Mouse (Mus musculus) cerebellum, postnatal 14 days (tissue): ENCODE measurements around the gene Hspa12b.
A peak's percentile ranks its signal among the peaks of the same experiment; 100 is the strongest.
"Not testable (repeated sequence)": the region's sequence is repeated elsewhere in the genome, so short reads cannot be mapped to it uniquely, and the experiment has no call there.

Experiments
- DNase-seq, 2 experiments: peaks; one replicate each; pipeline ENCODE4 v3.0.0; 2021; ENCODE audit warnings: mixed read lengths in 2 of 2

The Hspa12b gene

DNA sequence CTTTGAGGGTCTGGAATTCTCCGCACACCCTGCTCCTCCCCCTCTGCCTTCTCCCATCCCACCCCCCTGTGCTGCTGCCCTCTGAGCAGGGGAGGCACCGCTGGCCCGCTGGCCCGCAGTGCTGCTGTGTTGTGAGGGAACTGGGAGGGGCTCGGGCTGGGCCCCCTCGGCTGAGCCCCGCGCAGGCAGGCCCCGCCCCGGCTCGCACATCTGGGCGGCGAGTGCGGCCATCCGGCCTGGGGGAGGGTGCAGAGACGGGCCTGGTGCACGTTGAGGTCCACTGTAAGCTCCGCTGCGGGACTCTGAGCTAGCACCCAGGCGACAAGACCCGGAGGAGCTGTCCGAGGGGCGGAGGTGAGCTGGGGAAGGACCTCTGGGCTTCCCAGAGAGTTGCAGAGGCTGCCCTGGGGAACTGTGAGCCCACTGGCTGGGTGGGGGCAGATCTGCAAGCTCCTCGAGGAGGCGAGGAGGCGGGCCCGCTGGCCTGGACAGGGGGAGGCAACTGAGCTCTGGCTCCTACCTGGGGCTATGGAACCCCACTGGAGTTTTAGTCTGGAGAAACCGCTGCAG is at the start of gene Hspa12b:
TSS of gene Hspa12b (plus strand) at position 120 of the 570 bp plus-strand sequence.
- DNase-seq, result no peak

DNA sequence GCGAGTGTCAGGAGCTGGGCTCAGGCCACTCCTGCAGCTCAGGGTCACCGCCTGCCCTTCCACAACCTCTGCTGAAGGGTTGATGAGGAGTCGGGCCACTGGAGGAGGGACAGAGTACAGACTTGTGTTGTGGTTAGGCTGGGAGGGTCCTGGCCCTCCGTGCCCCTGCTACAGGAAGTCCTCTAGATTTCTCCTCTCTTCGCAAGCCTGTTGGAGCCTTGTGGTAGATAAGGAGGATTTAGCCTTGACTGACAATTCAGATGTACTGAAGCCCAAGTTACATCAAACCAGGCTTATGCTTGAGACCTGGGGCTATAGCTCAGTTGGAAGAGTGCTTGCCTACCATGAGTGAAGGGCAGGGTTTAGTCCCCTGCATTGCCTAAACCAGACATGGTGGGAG is 46.6 kb upstream of the Hspa12b start:
- DNase-seq, result no peak

DNA sequence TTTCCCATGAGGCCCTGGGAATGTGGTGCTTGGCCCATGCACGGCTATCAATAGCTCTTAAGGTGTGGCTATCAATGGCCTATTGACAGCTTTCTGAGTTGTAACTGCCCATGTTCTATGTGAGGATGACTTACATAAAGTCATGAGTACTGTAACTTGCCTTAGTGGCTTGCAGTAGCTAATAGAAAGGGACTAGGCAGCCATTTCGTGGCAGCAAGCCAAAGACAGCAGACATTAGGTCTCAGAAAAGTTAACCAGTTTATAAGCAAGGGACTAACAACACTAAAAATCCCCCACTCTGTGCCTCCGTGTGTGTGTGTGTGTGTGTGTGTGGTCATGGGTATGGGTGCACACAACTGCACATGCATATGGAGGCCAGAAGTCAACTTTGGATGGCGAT is 42.9 kb upstream of the Hspa12b start:
- no peak for DNase-seq

DNA sequence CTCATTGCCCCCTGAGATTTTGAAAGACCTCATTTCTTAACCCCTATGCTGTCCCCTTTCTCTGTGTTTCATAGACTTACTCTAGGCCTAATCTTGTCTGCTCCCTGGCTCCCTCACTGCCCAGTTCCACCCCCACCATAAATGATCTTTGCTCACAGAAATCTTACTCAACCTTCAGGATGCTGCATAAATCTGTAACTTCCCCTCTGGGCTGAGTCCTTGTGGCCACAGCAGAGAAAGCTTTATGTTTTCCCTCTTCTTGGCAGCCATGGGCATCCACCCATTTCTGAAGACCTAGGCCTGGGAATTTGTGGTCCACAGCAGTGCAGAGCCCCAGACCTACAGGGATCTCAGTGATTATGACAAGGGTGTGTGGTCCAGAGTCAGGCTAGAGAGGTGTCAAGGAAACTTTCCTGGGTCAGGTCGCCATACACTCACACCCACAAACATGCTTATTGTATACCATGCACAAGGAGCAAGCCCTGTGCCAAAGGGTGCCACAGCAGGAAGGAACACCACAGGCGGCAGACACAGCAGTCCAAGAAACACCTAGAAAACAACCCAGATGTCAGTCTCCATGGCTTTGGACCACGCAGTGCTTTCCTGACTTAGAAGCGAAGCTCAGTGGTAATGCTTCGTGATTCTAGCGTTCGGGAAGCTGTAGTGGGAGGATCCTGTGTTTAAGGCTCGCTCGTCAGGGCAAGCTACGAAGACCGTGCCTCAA is 40.3 kb upstream of the Hspa12b start, which contains the start of gene Siglec1:
TSS of gene Siglec1 (minus strand) at position 99 of the 724 bp plus-strand sequence.
- DNase-seq, result no peak

DNA sequence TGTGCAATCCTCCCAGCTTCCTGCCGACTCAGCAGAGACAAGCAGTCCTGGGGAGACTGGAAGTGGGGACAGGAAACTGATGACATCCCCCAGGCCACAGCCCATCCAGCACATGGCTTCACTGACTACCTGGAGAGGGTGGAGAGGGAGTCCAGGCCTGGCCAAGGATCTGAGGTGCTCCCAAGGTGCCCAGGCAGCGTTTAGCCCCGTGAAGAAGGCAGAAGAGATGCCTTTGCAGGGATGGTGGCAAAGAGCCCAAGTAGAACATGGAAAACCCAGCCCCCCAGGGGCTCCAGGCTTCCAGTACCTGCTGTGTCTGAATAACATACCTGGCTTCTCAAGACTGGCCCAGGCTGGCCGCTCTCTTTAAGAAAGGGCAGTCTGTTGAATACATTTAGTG is 38.5 kb upstream of the Hspa12b start:
- no peak for DNase-seq

DNA sequence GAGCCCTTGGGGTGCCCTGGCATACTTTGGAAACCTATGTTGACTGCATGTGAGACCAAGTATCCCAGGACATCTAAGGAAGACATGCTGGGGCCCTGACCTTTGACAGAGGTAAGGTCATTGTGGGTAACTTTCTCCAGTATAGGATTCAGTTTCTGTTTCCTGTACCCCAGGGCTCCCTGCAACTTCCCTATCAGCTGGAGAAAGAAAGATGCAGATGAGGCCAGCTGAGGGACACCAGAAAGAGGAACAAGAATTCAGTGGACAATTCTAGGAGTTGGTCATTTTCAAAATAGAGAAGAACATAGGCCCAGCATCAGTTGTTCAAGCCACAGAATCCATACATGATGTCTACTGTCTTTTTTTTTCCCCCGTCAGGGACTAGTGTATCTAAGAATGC is 37.4 kb upstream of the Hspa12b start:
- DNase-seq, result no peak

DNA sequence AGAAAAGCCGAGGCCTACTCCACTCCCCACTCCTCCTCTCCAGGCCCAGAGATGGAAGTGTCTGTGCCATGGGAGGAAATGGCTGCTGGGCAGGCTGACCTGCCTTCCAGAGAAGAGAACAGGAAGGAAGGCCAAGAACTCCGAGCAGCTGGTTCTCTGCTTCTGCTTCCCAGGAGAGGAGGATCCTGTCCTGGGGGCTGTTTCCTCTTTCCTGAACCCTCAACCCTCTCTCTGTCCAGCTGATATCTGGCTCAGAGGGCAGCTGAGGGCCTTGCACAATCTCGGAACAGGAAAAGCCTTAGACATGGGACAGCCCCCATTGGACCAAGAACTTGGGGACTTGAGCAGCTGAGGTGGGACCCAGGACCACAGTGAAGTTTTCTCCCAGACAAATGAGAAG is 36.2 kb upstream of the Hspa12b start:
- no peak for DNase-seq

DNA sequence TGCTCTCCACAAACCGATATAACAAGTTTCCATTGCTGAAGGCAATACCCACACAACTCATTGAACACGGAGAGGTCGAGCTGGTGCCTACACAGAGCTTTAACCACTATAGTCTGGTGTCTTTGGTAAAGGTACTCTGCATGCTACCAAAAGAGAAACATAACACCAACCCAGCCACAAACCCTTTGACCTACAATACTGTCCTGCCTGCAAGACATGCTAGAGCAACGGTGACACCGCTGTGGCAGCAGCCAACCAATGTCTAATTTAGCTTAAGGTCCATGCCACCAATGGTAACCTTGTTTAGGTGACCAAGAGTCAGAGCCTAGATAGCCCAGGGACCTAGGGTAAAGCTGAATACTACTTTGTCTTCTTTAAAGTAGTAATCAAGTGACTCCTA is 33.5 kb upstream of the Hspa12b start:
- no peak for DNase-seq

DNA sequence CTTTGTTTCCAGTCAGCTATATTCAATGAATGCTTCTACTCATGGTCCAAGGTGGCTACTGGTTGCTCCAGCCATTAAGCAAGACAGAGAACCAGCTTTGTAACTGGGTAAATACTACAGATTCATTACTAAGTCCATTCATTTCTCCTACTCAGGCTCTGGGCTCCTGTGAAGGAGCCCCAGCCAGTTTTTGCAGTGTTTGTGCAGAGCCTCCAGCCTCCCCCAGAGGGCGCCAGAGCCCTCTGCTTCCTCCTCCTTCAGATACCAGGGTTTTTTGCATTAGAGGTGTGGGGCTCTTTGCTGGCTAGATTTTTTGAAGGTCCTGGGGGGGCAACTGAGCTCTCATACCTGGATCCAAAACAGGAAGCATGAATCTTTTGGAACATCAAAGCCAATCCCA is 32.3 kb upstream of the Hspa12b start:
- peak; percentile 84 to 86 for DNase-seq

DNA sequence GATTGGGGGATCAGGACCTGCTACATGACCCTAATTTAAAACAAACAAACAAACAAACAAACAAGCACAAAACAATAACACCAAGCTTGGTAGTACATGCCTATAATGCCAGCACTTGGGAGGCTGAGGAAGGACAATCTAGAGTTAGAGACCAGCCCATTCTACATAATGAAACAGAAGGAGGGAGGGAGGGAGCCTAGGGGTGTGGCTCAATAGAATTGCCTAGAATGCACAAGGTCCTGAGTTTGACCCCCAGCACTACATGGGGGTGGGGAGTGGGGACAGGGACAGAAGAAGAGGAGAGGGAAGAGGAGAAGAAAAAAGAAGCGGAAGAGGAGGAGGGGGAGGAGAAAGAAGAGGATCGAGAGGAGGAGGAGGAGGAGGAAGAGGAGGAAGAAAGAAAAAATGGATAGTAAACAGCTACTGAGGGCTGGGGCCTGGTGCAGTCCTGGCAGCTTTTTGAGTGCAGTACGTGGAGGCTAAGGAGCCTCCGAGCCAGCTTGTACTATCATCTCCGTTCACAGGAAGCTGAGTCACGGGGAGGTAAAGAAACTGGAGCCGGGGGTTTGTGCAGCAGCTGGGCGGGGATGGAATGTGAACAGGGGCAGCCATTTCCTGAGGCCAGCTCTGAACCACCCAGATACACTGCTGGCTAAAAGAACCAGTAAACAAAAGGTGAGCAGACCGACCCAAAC is 30.8 kb upstream of the Hspa12b start:
- no peak for DNase-seq

DNA sequence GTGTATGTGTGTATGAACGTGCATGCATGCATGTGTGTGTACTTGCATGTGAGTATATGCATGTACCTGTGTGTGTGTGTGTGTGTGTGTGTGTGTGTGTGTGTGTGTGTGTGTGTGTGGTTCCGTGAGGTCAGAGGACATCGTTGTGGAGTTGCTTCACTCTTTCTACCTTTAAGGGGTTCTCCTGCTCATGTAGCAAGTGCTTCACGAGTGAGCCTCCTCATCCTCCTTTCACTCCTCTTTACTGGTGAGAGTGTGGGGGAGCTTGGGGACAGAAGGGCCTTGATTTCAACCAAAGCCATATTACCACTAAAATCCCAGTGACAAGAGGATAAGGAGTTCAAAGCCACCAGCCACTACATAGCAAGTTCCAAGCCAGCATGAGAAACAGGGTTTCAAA is 30.0 kb upstream of the Hspa12b start:
- no peak for DNase-seq

DNA sequence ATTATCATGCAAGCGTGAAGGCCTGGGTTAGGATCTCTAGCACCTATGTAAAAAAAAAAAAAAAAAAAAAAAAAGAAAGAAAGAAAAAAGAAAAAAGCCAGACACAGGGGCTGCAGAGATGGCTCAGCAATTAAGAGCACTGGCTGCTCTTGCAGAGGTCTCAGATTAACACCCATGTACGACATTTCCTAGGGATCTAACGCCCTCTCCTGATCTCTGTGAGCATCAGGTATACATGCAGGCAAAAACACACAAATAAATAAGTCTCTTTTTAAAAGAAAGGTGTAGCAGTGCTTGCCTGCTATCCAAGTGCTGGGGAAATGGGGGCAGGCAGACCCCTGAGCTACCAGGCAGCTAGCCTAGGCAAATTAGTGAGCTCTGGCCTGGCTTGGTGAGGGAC is 25.6 kb upstream of the Hspa12b start:
- DNase-seq, result no peak

DNA sequence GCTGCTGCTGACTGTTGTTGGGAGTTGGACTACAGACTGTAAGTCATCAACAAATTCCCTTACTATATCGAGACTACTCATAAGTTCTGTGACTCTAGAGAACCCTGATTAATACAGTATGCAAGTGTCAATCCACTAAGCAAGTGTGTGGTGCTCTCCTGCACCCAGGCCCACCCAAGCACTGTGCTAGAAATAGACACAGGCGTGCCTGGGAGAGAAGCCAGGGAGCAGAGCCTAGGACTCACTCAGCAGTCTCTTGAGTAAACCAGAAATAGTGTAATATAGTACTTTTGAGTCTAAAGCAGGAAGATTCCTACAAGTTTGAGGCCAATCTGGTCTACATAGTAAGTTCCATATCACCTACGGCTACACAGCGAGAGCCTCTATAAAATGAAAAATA is 23.1 kb upstream of the Hspa12b start:
- DNase-seq, result no peak

DNA sequence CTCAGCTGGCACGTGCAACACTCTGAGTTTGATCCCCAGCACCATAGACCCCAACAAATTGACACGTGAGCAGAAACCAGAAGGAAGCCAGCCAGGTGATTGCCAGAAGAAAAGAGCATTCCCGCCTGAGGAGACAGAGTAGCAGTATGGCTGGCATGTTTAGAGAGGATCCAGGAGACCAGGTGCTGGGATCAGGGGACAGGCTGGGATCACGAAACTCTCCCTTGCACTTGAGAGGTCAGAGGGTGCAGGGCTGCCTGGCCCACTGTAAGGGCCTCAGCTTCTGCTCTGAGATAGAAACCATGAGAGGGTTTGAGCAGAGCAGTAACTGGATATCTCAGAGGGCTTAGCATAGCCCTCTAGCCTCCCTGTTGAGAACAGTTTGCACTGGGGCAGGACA is 22.0 kb upstream of the Hspa12b start:
- DNase-seq, result not testable (repeated sequence)

DNA sequence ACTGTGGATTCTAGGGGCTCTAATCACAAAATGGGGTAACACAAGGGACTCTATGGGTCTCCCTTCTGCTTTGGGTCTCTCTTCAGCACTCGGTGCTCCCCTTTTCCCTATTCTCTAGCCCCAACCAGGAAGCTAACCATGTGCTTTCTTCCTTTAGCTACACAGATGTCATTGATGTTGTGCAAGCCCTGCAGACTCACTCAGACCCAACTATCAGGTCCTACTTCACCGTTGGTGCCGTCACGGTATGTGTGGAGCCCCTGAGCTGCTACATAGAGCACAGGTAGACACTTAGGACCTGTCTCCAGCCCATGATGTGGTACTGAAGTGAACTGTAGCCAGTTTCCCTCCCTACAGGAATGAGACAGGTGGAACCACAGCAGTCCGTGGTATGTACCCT is 21.1 kb upstream of the Hspa12b start:
- DNase-seq, result no peak

DNA sequence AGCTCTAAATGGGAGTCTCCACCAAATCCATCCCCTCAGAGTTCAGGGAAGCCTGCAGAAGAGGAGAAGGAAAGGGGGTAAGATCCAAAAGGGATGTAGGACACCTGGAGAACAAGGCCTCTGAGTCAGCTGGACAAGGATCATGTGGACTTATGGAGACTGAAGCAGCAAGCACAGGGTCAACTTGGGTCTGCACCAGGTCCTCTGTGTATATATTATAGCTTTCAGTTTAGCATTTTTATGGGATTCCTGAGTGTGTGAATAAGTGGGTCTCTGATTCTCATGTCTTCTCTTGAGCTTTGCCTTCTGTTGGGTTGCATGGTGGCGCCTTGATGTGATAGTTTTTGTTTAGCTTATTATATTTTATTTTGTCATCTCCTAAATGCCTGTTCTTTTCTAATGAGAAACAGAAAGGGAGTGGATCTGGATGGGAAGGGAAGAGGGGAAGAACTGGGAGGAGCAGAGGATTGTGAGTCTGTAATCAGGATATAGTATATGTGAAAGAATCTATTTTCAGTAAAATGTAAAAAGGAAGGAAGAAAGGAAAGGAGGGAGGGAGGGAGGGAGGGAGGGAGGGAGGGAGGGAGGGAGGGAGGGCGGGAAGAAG is 8.0 kb upstream of the Hspa12b start:
- DNase-seq, result no peak

DNA sequence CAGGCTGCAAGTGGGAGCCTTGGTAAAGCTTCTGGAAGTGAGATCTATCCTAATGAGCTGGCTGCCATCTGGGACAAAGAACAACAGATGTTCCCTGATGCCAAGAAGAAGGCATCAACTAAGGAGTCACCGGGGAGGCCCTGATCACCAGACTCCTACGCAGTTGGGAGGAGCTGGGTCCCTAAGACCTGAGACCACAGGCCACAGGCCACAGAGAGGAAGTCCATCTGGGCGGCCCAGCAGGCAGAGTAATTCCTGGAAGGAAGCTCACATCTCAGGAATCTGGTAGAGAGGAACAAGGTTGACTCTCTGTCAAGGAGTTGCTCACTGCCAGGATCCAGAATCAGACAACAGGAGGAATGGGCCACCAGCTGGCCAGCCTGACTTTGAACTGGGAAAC is 2.9 kb upstream of the Hspa12b start:
- no peak for DNase-seq

DNA sequence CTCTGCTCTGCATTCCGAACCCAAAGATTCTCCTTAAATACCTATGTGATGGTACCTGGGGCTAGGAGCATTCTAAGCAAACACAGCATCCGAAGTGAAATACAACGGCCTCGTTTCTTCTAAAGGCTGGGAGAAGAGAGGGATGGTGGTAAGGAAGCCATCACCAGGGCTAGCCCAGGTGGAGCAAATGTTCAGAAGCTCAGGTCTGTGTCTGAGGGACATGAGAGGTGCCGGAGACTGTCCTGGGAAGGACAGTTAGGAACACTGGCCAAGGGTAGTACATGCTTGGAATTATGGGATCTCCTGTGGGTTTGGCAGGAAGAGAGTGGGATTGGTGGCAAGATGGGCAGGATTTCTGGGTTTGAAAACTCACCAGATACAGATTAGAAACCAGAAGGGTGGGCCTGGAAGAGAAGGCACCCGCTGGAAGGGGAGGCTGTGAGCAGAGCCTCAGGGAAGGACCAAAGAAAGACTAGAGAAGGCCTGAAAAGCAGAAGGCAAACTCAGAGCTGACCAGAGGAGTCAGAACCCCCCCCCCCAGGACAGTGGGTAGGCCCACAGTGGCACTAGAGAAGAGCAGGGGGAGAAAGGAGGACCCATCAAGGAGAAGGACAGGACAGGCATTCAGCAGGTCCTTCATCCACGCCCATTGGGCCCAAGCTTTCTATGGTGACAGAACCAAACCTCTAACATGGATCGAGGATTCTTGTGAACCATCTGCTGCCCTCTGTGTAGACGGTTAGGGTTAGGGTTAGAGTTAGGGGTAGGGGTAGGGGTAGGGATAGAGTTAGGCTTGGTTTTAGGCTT is 1.7 kb upstream of the Hspa12b start:
- no peak for DNase-seq

DNA sequence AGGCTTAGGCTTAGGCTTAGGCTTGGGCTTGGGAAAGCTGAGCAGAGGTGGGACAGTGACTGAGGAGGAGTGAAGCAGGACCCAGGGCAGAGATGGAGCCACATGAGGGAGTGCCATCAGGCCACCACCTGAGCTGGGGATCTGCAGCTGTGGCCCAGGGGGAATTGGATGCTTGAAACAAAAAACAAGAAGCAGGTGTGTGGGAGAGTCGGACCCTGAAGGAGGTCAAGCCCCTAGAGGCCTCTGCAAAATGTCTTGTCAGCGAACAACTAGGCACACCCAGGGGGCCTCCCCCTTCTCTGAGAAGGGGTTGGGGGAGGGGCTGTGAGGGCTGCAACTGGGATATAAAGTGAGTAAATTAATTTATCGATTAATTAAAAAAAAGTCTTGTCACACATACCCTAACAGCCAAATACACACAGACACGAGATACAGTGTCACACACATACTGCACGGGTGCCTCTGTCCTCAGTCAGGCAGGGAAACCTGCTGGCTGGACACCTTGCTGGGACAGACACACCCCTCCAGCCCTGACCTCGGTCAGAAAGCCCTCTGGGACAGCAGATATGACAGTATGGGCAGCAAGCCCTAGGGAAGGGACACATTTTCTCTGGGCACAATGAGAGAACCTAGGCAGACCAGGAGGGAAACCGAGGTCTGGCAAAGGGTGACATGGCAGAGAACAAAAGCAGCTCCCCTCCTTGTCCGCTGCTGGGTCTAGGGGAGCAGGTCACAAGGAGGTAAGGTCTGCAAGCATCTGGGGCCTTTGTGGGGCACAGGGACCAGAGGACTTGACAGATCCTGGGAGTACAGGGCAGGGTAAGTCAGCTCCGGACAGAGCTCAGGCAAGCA is 890 bp upstream of the Hspa12b start:
- no peak for DNase-seq

DNA sequence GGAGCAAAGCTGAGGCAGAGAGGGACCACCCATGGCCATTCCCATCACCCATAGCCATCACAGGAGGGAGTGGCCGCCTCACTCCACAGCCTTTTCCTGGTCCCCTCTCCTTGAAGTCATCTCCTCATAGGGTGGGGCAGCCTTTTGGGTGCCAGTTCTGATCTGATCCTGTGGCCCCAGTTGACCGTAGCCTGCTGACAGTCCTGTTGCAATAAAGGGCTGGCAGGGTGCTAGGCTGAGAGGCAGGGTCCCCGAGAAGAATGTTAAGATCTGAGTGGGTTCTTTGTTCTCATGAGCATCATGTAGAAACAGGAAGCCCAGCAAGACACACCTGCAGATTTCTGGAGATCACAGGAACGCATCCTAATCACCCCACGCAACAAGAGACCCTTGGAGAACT is 1.1 kb downstream of the Hspa12b start:
- no peak for DNase-seq

DNA sequence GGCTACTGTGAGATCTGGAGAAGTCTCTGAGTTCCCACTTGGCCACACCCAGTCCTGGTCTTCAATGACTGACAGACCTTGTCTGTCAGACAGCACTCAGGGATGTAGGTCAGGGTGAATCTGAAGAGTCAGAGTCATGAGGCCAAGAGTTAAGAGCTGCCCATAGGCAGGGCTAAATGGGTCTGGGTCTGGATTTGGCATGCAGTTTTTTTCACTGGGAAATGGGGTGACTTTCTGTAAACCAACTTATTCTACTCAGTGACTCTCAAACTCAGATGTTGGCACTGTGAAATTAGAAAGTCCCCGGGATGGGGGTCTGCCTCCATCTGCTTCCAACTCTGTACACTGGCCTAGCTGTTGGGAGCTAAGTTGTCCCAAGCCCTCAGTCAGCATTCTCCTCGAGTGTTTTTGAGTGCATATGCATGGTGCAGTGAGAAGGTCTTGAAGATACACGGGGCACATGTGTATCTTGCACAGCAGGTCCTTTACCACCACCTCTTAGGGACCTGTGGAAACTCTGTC is 1.6 kb downstream of the Hspa12b start:
- no peak for DNase-seq

DNA sequence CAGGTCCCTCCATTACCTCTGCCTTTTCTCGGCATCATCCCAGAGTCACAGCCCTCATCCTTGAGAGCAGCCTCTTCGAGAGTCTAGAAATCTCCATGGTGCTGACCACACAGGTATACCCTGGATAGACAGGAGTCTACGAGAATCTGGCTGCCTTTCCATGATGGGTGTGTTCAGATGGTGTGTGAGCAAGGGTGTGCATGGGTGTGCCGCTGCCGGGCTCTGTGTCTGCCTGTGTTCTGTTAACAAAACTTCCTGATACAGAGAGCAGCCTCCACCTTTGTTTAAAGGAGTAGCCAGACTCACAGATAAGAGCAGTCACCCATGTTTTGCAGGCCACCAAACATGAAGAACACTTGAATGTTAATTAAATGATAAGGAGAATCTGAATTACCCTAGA is 2.8 kb downstream of the Hspa12b start:
- no peak for DNase-seq
